17 mouse cellular contexts compared by ENCODE assay signal in the genomic region with DNA sequence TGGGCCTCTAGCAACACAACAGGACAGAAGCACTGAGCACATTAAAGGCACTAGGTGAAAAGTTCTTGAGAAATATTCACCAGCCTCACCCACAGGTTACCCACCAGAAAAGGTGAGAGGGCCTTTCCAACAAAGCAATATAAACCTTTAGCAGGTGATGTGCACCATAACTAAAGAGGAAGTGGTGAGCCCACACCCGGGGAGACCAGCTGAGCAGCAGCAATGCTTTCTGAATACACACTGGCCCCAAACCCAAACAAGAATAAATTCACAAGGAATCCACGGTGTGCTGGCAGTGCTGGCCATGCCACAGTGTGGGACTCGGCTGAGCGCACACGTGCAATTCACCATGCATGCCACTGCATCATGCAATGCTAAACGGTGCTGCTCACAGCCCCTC.
DNase-seq lines count a peak whose midpoint lies in the region; ATAC-seq lines count a peak whose summit lies in the region.
"Had no signal": no experiment of that assay in that cellular context is flagged by ENCODE, and none has a peak within 500 bp of the region (broad histone marks: within the 10 kb centered on the region; RNA-seq: fewer than 3 reads in every experiment).

No protein-coding gene starts in this region.

- peaks cover 20% of the 10 kb centered on the region for H3K36me3 ChIP-seq in midbrain, embryonic 10.5 days
- peaks cover 6% of the 10 kb centered on the region; the same call in 1 of the 2 replicates for H3K36me3 ChIP-seq in hindbrain, embryonic 12.5 days
- H3K36me3 ChIP-seq: intestine, embryonic 15.5 days had no signal

- H3K4me3 ChIP-seq in midbrain, embryonic 10.5 days: no peak overlapping the region
- H3K4me3 ChIP-seq in hindbrain, embryonic 12.5 days: no peak overlapping the region
- H3K4me3 ChIP-seq: intestine, embryonic 15.5 days; left cerebral cortex, adult 2 months had no signal

- peak; percentile 64; the same call in 1 of the 2 replicates for ATAC-seq in megakaryocyte, adult 5-6 weeks (ENCODE audit: poor library complexity, severe bottlenecking)
- no peak for ATAC-seq in hindbrain, embryonic 12.5 days (ENCODE audit: low FRiP score)
- ATAC-seq: forebrain, embryonic 16.5 days; intestine, embryonic 15.5 days had no signal

- H3K4me2 ChIP-seq in hindbrain, embryonic 12.5 days (replicated peaks): no peak overlapping the region
- H3K4me2 ChIP-seq: intestine, embryonic 15.5 days had no signal

- no peaks in the 10 kb centered on the region for H3K9me3 ChIP-seq in midbrain, embryonic 10.5 days (replicated peaks)
- H3K9me3 ChIP-seq in hindbrain, embryonic 12.5 days (replicated peaks): no peaks in the 10 kb centered on the region
- H3K9me3 ChIP-seq: intestine, embryonic 15.5 days had no signal

- no peak overlapping the region for H3K27ac ChIP-seq in midbrain, embryonic 10.5 days (replicated peaks)
- H3K27ac ChIP-seq in hindbrain, embryonic 12.5 days: no peak overlapping the region
- H3K27ac ChIP-seq: intestine, embryonic 15.5 days; left cerebral cortex, adult 2 months had no signal

- DNase-seq in adrenal gland, postnatal 14 days: peak; percentile 8
- no peak for DNase-seq in adrenal gland, adult 8-10 months
- peak; percentile 42 to 48 for DNase-seq in spleen, postnatal 36 days (ENCODE audit: low spot score in 2 of 2)
- no peak for DNase-seq in spleen, adult 18-20 months
- peak; percentile 38 to 41 for DNase-seq in thymus, postnatal 36 days
- DNase-seq in midbrain, embryonic 10.5 days (ENCODE audit: low spot score): no peak
- DNase-seq: cerebellum, adult 18-20 months; gastrocnemius, postnatal 10 days; heart, postnatal 36 days; kidney, postnatal 36 days; lung, adult 18-20 months; right cerebral cortex, postnatal 14 days had no signal

- H3K4me1 ChIP-seq in midbrain, embryonic 10.5 days: peaks cover 6% of the 10 kb centered on the region; the same call in 1 of the 2 replicates
- H3K4me1 ChIP-seq in hindbrain, embryonic 12.5 days: no peaks in the 10 kb centered on the region

- H3K27me3 ChIP-seq in midbrain, embryonic 10.5 days (ENCODE audit: low read depth, poor library complexity, severe bottlenecking): no peaks in the 10 kb centered on the region
- no peaks in the 10 kb centered on the region for H3K27me3 ChIP-seq in hindbrain, embryonic 12.5 days
- H3K27me3 ChIP-seq: intestine, embryonic 15.5 days had no signal

- 89% methylated on average over 6 of the region's 6 CpGs for WGBS in midbrain, embryonic 10.5 days
- 84% methylated on average over 6 of the region's 6 CpGs for WGBS in hindbrain, embryonic 12.5 days

- no peak overlapping the region for H3K9ac ChIP-seq in hindbrain, embryonic 12.5 days
- H3K9ac ChIP-seq: intestine, embryonic 15.5 days had no signal

Comparison
In these comparisons a context has a peak if more than half of its experiments do, and no peak if none do; other contexts are left out.
1. DNase-seq: peak in adrenal gland, postnatal 14 days (single experiment), spleen, postnatal 36 days (2 of 2) and thymus, postnatal 36 days (2 of 2); none in adrenal gland, adult 8-10 months (single experiment), spleen, adult 18-20 months (0 of 2) and midbrain, embryonic 10.5 days (single experiment).